In the genomic region with DNA sequence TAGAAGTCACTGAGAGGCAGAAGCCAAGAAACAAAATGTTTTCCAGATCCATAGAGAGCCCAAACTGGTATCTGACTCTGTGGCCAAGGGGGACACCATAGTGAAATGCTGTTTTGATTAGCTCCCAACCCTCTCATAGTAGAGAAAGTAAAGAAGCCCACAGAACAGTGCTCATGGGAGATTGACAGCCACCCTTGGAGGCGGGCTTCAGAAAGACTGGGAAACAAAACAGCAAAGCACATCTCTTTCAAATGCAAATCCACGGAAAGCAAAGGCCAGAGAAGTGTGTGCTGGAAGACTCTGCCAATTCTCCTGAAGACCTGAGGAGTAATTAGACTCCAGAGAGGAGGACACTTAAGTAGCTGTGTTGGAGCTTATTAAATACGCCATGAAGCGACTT, we compare ENCODE assay signal across 21 mouse cellular contexts. TPM values are rescaled to one million over a fixed set of nuclear protein-coding genes. Genes with fewer than 3 reads are reported as not detected.
DNase-seq lines count a peak whose midpoint lies in the region; ATAC-seq and TF ChIP-seq lines count a peak whose summit lies in the region.
"Had no signal": no experiment of that assay in that cellular context is flagged by ENCODE, and none has a peak within 500 bp of the region (broad histone marks: within the 10 kb centered on the region; RNA-seq: fewer than 3 reads in every experiment).

No protein-coding gene starts in this region.

- H3K36me3 ChIP-seq in ES-E14 (ENCODE audit: control insufficient read depth, insufficient read depth, low read length, poor library complexity, severe bottlenecking) = no peaks in the 10 kb centered on the region
- no peaks in the 10 kb centered on the region for H3K36me3 ChIP-seq in hindbrain, embryonic 12.5 days
- H3K36me3 ChIP-seq: embryonic facial prominence, embryonic 10.5 days; limb, embryonic 15.5 days; liver, embryonic 15.5 days; midbrain, embryonic 12.5 days had no signal

- peak; percentile 56 for ATAC-seq in hindbrain, embryonic 12.5 days (ENCODE audit: low FRiP score)
- ATAC-seq: CD4-positive, CD25-positive, alpha-beta regulatory T cell, adult 4 months had no signal

- no peak overlapping the region for H3K9ac ChIP-seq in ES-E14 (ENCODE audit: insufficient read depth, low read depth, low read length, poor library complexity, severe bottlenecking)
- no peak overlapping the region for H3K9ac ChIP-seq in hindbrain, embryonic 12.5 days
- H3K9ac ChIP-seq: limb, embryonic 15.5 days; liver, embryonic 15.5 days; midbrain, embryonic 12.5 days had no signal

- H3K4me3 ChIP-seq in ES-E14 (ENCODE audit: insufficient read depth in 1 of 2, low read depth in 1 of 2, low read length in 2 of 2, poor library complexity in 1 of 2, severe bottlenecking in 1 of 2) = no peak overlapping the region
- no peak overlapping the region for H3K4me3 ChIP-seq in hindbrain, embryonic 12.5 days
- H3K4me3 ChIP-seq: embryonic facial prominence, embryonic 10.5 days; limb, embryonic 15.5 days; liver, embryonic 15.5 days; midbrain, embryonic 12.5 days had no signal

- DNase-seq in heart, adult 11 months = peak; percentile 12
- no peak for DNase-seq in heart, adult 9 months (ENCODE audit: low spot score in 2 of 2)
- DNase-seq in ES-E14 (ENCODE audit: low read depth, low spot score) = peak; percentile 15
- DNase-seq in embryo, embryonic 9.5 days (ENCODE audit: extremely low spot score) = peak; percentile 4
- no peak for DNase-seq in frontal cortex, postnatal 10 days (ENCODE audit: low spot score in 2 of 2)
- DNase-seq in layer of hippocampus, adult 9-10 months (ENCODE audit: low spot score) = no peak
- no peak for DNase-seq in spleen, adult 18-20 months
- DNase-seq: cerebellum, postnatal 14 days; gastrocnemius, postnatal 36 days; heart, postnatal 10 days; kidney, adult 11 months; layer of hippocampus, postnatal 36 days had no signal

- H3K27ac ChIP-seq in ES-E14 (ENCODE audit: insufficient read depth, low read depth, low read length, poor library complexity, severe bottlenecking) = no peak overlapping the region
- H3K27ac ChIP-seq in hindbrain, embryonic 12.5 days = no peak overlapping the region
- H3K27ac ChIP-seq: embryonic facial prominence, embryonic 10.5 days; limb, embryonic 15.5 days; liver, embryonic 15.5 days; macrophage; midbrain, embryonic 12.5 days had no signal

- no peaks in the 10 kb centered on the region for H3K9me3 ChIP-seq in ES-E14 (ENCODE audit: control insufficient read depth, insufficient read depth, low read depth, low read length)
- no peaks in the 10 kb centered on the region for H3K9me3 ChIP-seq in hindbrain, embryonic 12.5 days (replicated peaks)
- H3K9me3 ChIP-seq: embryonic facial prominence, embryonic 10.5 days; limb, embryonic 15.5 days; liver, embryonic 15.5 days; midbrain, embryonic 12.5 days had no signal

- no peak overlapping the region for H3K4me2 ChIP-seq in hindbrain, embryonic 12.5 days (replicated peaks)
- H3K4me2 ChIP-seq: heart, embryonic 11.5 days; limb, embryonic 15.5 days; liver, embryonic 15.5 days; midbrain, embryonic 12.5 days had no signal

- no peaks in the 10 kb centered on the region for H3K4me1 ChIP-seq in ES-E14 (ENCODE audit: control insufficient read depth in 2 of 2, insufficient read depth in 2 of 2, low read length in 2 of 2, poor library complexity in 1 of 2)
- H3K4me1 ChIP-seq in hindbrain, embryonic 12.5 days = peaks cover 9% of the 10 kb centered on the region
- H3K4me1 ChIP-seq: embryonic facial prominence, embryonic 10.5 days; liver, embryonic 15.5 days had no signal

- H3K27me3 ChIP-seq in hindbrain, embryonic 12.5 days = no peaks in the 10 kb centered on the region; the same call in 1 of the 2 replicates
- H3K27me3 ChIP-seq: limb, embryonic 15.5 days; liver, embryonic 15.5 days; midbrain, embryonic 12.5 days had no signal

- WGBS in hindbrain, embryonic 12.5 days = 27% methylated on average over 4 of the region's 4 CpGs

- in situ Hi-C loops in ES-E14 (cut with MboI; ENCODE audit: low sequenced_read_pairs in 2 of 2, unreplicated experiment in 2 of 2) = no loop called here

TF ChIP-seq in ES-E14, 5 proteins besides CTCF, POLR2A, EP300 and RAD21:
- no peak for TF ChIP-seq CHD2 (IDR thresholded peaks at IDR 0.05; ENCODE audit: low read depth, low read length)
- no peak for TF ChIP-seq ZC3H11A (IDR thresholded peaks at IDR 0.05; ENCODE audit: borderline replicate concordance, low read depth, low read length)
- TF ChIP-seq HCFC1 (IDR thresholded peaks at IDR 0.05; ENCODE audit: borderline replicate concordance, insufficient read depth, low read length) = no peak
- no peak for TF ChIP-seq ZNF384 (IDR thresholded peaks at IDR 0.05; ENCODE audit: low read depth, low read length)
- TF ChIP-seq MAFK (IDR thresholded peaks at IDR 0.05; ENCODE audit: insufficient read depth, low read depth, low read length) = no peak

RNA-seq across cellular contexts. Expression of gene Stk32b, which starts 21.2 kb away (rescaled TPM):
- total RNA-seq in ES-E14 (2012; rRNA removed) = 0.11 and 0.13 TPM in 2 replicates
- polyA plus RNA-seq in hindbrain, embryonic 12.5 days (2016; fragmentation: Nextera tagmentation; extraction: Ambion mirVana) = 8.6 and 9.3 TPM in 2 replicates
- total RNA-seq: gastrocnemius, postnatal 36 days; MEL had no signal
- polyA plus RNA-seq: CD4-positive, CD25-positive, alpha-beta regulatory T cell, adult 4 months; macrophage had no signal

RNA-seq across cellular contexts. Expression of gene Cytl1, which starts 39.5 kb away (rescaled TPM):
- total RNA-seq in ES-E14 (2012; rRNA removed) = not detected in 2 replicates
- polyA plus RNA-seq in hindbrain, embryonic 12.5 days (2016; fragmentation: Nextera tagmentation; extraction: Ambion mirVana) = 6.9 and 7.5 TPM in 2 replicates
- total RNA-seq: MEL had no signal
- polyA plus RNA-seq: CD4-positive, CD25-positive, alpha-beta regulatory T cell, adult 4 months; macrophage had no signal

Comparison
In these comparisons a context has a peak if more than half of its experiments do, and no peak if none do; other contexts are left out.
1. DNase-seq: peak in heart, adult 11 months (single experiment), ES-E14 (single experiment) and embryo, embryonic 9.5 days (single experiment); none in heart, adult 9 months (0 of 2), frontal cortex, postnatal 10 days (0 of 2), layer of hippocampus, adult 9-10 months (single experiment) and spleen, adult 18-20 months (0 of 2).